In the genomic region with DNA sequence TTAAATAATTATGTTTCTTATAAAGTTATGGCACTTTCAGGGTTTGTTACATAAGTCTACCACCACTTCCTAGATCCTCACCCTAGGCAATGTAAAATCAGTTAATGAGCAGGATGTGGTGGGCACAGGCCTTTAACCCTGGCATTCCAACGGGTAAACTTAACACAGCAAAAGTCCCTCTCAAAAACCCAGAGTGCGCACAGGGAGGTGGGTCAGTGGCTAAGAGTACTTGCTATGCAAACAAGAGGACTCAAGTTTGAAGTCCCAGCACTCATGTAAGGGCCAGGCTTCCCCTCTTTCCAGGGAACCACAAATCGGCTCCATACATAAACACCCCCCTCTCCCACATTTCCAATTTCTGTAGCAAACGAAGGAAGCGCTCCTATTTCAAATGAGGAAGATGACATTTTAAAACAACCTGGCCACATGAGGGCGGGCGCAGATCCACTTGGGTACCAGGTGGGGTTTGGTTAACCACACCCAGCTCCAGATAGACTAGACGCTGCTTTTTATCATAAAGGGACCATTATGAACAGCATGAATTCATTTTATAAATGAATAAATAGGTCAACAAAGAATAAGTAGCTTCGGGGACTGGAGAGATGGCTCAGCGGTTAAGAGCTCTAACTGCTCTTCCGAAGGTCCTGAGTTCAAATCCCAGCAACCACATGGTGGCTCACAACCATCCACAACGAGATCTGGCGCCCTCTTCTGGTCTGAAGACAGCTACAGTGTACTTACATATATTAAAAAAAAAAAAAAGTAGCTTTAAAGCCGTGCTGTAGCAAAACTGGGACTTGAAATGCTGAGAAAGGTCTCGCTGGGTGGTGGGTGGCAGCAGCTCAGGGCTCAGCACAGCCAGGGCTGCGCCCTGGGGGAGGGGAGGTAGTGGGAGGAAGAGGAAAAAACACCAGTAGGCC, we compare ENCODE assay signal across 8 mouse cellular contexts. TPM values are rescaled to one million over a fixed set of nuclear protein-coding genes. Genes with fewer than 3 reads are reported as not detected.
A peak's percentile ranks its signal among the peaks of the same experiment; 100 is the strongest.
DNase-seq lines count a peak whose midpoint lies in the region; ATAC-seq and TF ChIP-seq lines count a peak whose summit lies in the region.

No protein-coding gene starts in this region.

- TF ChIP-seq POLR2A in ES-Bruce4 (IDR thresholded peaks at IDR 0.05; ENCODE audit: insufficient read depth, low read length), result no peak

- H3K4me1 ChIP-seq in heart, embryonic 12.5 days (replicated peaks), result peaks cover 70% of the 10 kb centered on the region
- peaks cover 4% of the 10 kb centered on the region for H3K4me1 ChIP-seq in ES-Bruce4 (ENCODE audit: control insufficient read depth, insufficient read depth, low read length)
- peaks cover 58% of the 10 kb centered on the region for H3K4me1 ChIP-seq in embryonic facial prominence, embryonic 10.5 days
- H3K4me1 ChIP-seq in limb, embryonic 15.5 days, result peaks cover 49% of the 10 kb centered on the region
- peaks cover 38% of the 10 kb centered on the region for H3K4me1 ChIP-seq in stomach, embryonic 15.5 days

- H3K9ac ChIP-seq in heart, embryonic 12.5 days, result peak overlapping the region; percentile 39; the same call in 1 of the 2 replicates
- peak overlapping the region; percentile 67; the same call in 1 of the 2 replicates for H3K9ac ChIP-seq in ES-Bruce4 (ENCODE audit: low read depth, poor library complexity, severe bottlenecking)
- no peak overlapping the region for H3K9ac ChIP-seq in limb, embryonic 15.5 days
- H3K9ac ChIP-seq in stomach, embryonic 15.5 days, result no peak overlapping the region

- no peak overlapping the region for H3K4me3 ChIP-seq in heart, embryonic 12.5 days
- no peak overlapping the region for H3K4me3 ChIP-seq in ES-Bruce4 (ENCODE audit: low read depth, low read length)
- no peak overlapping the region for H3K4me3 ChIP-seq in embryonic facial prominence, embryonic 10.5 days
- no peak overlapping the region for H3K4me3 ChIP-seq in limb, embryonic 15.5 days
- no peak overlapping the region for H3K4me3 ChIP-seq in stomach, embryonic 15.5 days (replicated peaks)

- no peaks in the 10 kb centered on the region for H3K9me3 ChIP-seq in heart, embryonic 12.5 days (replicated peaks)
- no peaks in the 10 kb centered on the region for H3K9me3 ChIP-seq in ES-Bruce4 (replicated peaks; ENCODE audit: control insufficient read depth, insufficient read depth, low read length, poor library complexity, severe bottlenecking)
- H3K9me3 ChIP-seq in embryonic facial prominence, embryonic 10.5 days, result no peaks in the 10 kb centered on the region
- no peaks in the 10 kb centered on the region for H3K9me3 ChIP-seq in limb, embryonic 15.5 days
- H3K9me3 ChIP-seq in stomach, embryonic 15.5 days, result no peaks in the 10 kb centered on the region

- peak overlapping the region; percentile 86 for H3K4me2 ChIP-seq in heart, embryonic 12.5 days
- no peak overlapping the region for H3K4me2 ChIP-seq in limb, embryonic 15.5 days
- peak overlapping the region; percentile 63; the same call in 1 of the 2 replicates for H3K4me2 ChIP-seq in stomach, embryonic 15.5 days

- no peak for ATAC-seq in heart, embryonic 12.5 days (ENCODE audit: insufficient number of reproducible peaks, low FRiP score)
- ATAC-seq in limb, embryonic 15.5 days (ENCODE audit: insufficient number of reproducible peaks, low FRiP score, low TSS enrichment, low read depth), result no peak
- ATAC-seq in stomach, embryonic 15.5 days (ENCODE audit: insufficient read depth, low FRiP score, low read depth), result no peak

- no peak for TF ChIP-seq EP300 in ES-Bruce4 (IDR thresholded peaks at IDR 0.05; ENCODE audit: insufficient read depth, low read depth, low read length)

- no peak for DNase-seq in heart, adult 8-10 months (ENCODE audit: low spot score)
- peak; percentile 28 for DNase-seq in embryonic facial prominence, embryonic 10.5 days (ENCODE audit: low spot score)
- DNase-seq in frontal cortex, postnatal 25 days (ENCODE audit: low spot score in 2 of 2), result no peak
- DNase-seq in urinary bladder, postnatal 10 days (ENCODE audit: low spot score), result no peak

- peaks cover 58% of the 10 kb centered on the region for H3K36me3 ChIP-seq in heart, embryonic 12.5 days
- peaks cover 35% of the 10 kb centered on the region for H3K36me3 ChIP-seq in ES-Bruce4 (ENCODE audit: control insufficient read depth, insufficient read depth, low read length, poor library complexity, severe bottlenecking)
- peaks cover 68% of the 10 kb centered on the region for H3K36me3 ChIP-seq in embryonic facial prominence, embryonic 10.5 days (replicated peaks)
- peaks cover 34% of the 10 kb centered on the region for H3K36me3 ChIP-seq in limb, embryonic 15.5 days
- H3K36me3 ChIP-seq in stomach, embryonic 15.5 days, result peaks cover 22% of the 10 kb centered on the region; the same call in 1 of the 2 replicates

- H3K27me3 ChIP-seq in heart, embryonic 12.5 days (replicated peaks), result no peaks in the 10 kb centered on the region
- no peaks in the 10 kb centered on the region for H3K27me3 ChIP-seq in ES-Bruce4 (ENCODE audit: control insufficient read depth, insufficient read depth, low read length, poor library complexity, severe bottlenecking)
- no peaks in the 10 kb centered on the region for H3K27me3 ChIP-seq in embryonic facial prominence, embryonic 10.5 days (replicated peaks; ENCODE audit: low read depth, poor library complexity, severe bottlenecking)
- H3K27me3 ChIP-seq in limb, embryonic 15.5 days, result no peaks in the 10 kb centered on the region
- H3K27me3 ChIP-seq in stomach, embryonic 15.5 days (replicated peaks), result no peaks in the 10 kb centered on the region

- H3K27ac ChIP-seq in heart, embryonic 12.5 days (ENCODE audit: poor library complexity, severe bottlenecking), result peak overlapping the region; percentile 53
- peak overlapping the region; percentile 96 for H3K27ac ChIP-seq in ES-Bruce4 (ENCODE audit: insufficient read depth, low read length)
- peak overlapping the region; percentile 48 for H3K27ac ChIP-seq in embryonic facial prominence, embryonic 10.5 days (replicated peaks)
- H3K27ac ChIP-seq in limb, embryonic 15.5 days, result peak overlapping the region; percentile 96
- H3K27ac ChIP-seq in stomach, embryonic 15.5 days, result peak overlapping the region; percentile 94; the same call in 1 of the 2 replicates

- peak; percentile 34 for TF ChIP-seq CTCF in ES-Bruce4 (IDR thresholded peaks at IDR 0.05; ENCODE audit: low read depth, low read length)

- WGBS in heart, embryonic 12.5 days, result 81% methylated on average over 16 of the region's 16 CpGs
- 87% methylated on average over 16 of the region's 16 CpGs for WGBS in embryonic facial prominence, embryonic 10.5 days
- 80% methylated on average over 16 of the region's 16 CpGs for WGBS in limb, embryonic 15.5 days
- 79% methylated on average over 16 of the region's 16 CpGs for WGBS in stomach, embryonic 15.5 days

RNA-seq across cellular contexts. Expression of a gene that starts 10.5 kb away (rescaled TPM):
- 229 and 241 TPM in 2 replicates for polyA plus RNA-seq in heart, embryonic 12.5 days (2016; fragmentation: Nextera tagmentation; extraction: Ambion mirVana)
- total RNA-seq in heart, adult 8-10 months (2022), result 1,000 to 10,000 TPM; 1,005 to 1,153 (median 1,086) TPM
- polyA plus RNA-seq in ES-Bruce4 (2011; ENCODE audit: insufficient read depth, insufficient read length, low read depth, missing spikeins), result 2.3 and 2.8 TPM in 2 replicates
- polyA plus RNA-seq in embryonic facial prominence, embryonic 10.5 days (2016; fragmentation: Nextera tagmentation; extraction: Ambion mirVana), result 2.5 and 3.4 TPM in 2 replicates
- polyA plus RNA-seq in limb, embryonic 15.5 days (2015; fragmentation: Nextera tagmentation; extraction: Ambion mirVana), result 18.3 and 36.2 TPM in 2 replicates
- 12.7 and 12.8 TPM in 2 replicates for polyA plus RNA-seq in stomach, embryonic 15.5 days (2015; fragmentation: Nextera tagmentation; extraction: Ambion mirVana)

RNA-seq across cellular contexts. Expression of a gene that starts 10.7 kb away (rescaled TPM):
- polyA plus RNA-seq in heart, embryonic 12.5 days (2016; fragmentation: Nextera tagmentation; extraction: Ambion mirVana), result 832 and 883 TPM in 2 replicates
- total RNA-seq in heart, adult 8-10 months (2022), result 1,000 to 10,000 TPM in 3 of 4 experiments, 100 to 1,000 TPM in 1; 878 to 1,206 (median 1,167) TPM
- 626 and 676 TPM in 2 replicates for polyA plus RNA-seq in ES-Bruce4 (2011; ENCODE audit: insufficient read depth, insufficient read length, low read depth, missing spikeins)
- 439 and 451 TPM in 2 replicates for polyA plus RNA-seq in embryonic facial prominence, embryonic 10.5 days (2016; fragmentation: Nextera tagmentation; extraction: Ambion mirVana)
- 682 and 757 TPM in 2 replicates for polyA plus RNA-seq in limb, embryonic 15.5 days (2015; fragmentation: Nextera tagmentation; extraction: Ambion mirVana)
- 495 and 517 TPM in 2 replicates for polyA plus RNA-seq in stomach, embryonic 15.5 days (2015; fragmentation: Nextera tagmentation; extraction: Ambion mirVana)

Comparison
In these comparisons a context has a peak if more than half of its experiments do, and no peak if none do; other contexts are left out.
1. H3K9ac ChIP-seq: peak in heart, embryonic 12.5 days (single experiment) and ES-Bruce4 (single experiment); none in limb, embryonic 15.5 days (single experiment) and stomach, embryonic 15.5 days (single experiment).
2. Peak in every context shown above with its lines, with median percentiles within 50 percentile points of each other: H3K27ac ChIP-seq.